Mouse (Mus musculus) heart, postnatal 0 days (tissue): ENCODE measurements around the gene Pygm. TPM values are rescaled to one million over a fixed set of nuclear protein-coding genes. Genes with fewer than 3 reads are reported as not detected.

Experiments used
- ATAC-seq: fragments of 200-750 bp; cut with Nextera tagmentation; 2 replicates; pipeline ENCODE4 v1.8.0; 2017; ENCODE audit warnings: low read depth, moderate number of reproducible peaks, moderate library complexity; ENCODE audit not compliant: insufficient read depth
- DNase-seq: peaks from one replicate; pipeline ENCODE4 v3.0.0-alpha.2; 2016; ENCODE audit warnings: low spot score
- H3K27ac ChIP-seq: fragments of 300-500 bp; sonication (generic); 2 replicates; pipeline ENCODE4 v1.5.1; 2014; ENCODE audit warnings: low read depth, mild to moderate bottlenecking
- H3K27me3 ChIP-seq: fragments of 300-500 bp; sonication (generic); 2 replicates; pipeline ENCODE4 v1.6.1; 2014; ENCODE audit warnings: low read length, mixed read lengths; ENCODE audit not compliant: control insufficient read depth, insufficient read depth
- H3K36me3 ChIP-seq: fragments of 300-500 bp; sonication (generic); replicated peaks from 2 replicates; pipeline ENCODE4 v1.6.1; 2014; ENCODE audit warnings: low read length, mixed read lengths; ENCODE audit not compliant: control insufficient read depth, insufficient read depth
- H3K4me1 ChIP-seq: fragments of 300-500 bp; sonication (generic); 2 replicates; pipeline ENCODE4 v1.6.1; 2014; ENCODE audit warnings: antibody characterized with exemption; ENCODE audit not compliant: control insufficient read depth, insufficient read depth
- H3K4me2 ChIP-seq: fragments of 300-500 bp; sonication (generic); 2 replicates; pipeline ENCODE4 v1.6.1; 2014; ENCODE audit warnings: low read depth, mild to moderate bottlenecking, low read length, moderate library complexity
- H3K4me3 ChIP-seq: fragments of 300-500 bp; sonication (generic); 2 replicates; pipeline ENCODE4 v1.5.1; 2014; ENCODE audit warnings: low read depth, low read length
- H3K9ac ChIP-seq: fragments of 300-500 bp; sonication (generic); replicated peaks from 2 replicates; pipeline ENCODE4 v1.6.1; 2014; ENCODE audit warnings: low read depth, low read length, mixed read lengths
- H3K9me3 ChIP-seq: fragments of 300-500 bp; sonication (generic); replicated peaks from 2 replicates; pipeline ENCODE4 v1.6.1; 2016; ENCODE audit warnings: low read length; ENCODE audit not compliant: control insufficient read depth
- CTCF ChIP-seq: IDR thresholded peaks from 2 replicates; pipeline ENCODE4 v1.5.1; 2016; ENCODE audit warnings: antibody characterized with exemption, control low read depth, low read depth
- EP300 ChIP-seq: IDR thresholded peaks from 2 replicates; pipeline ENCODE4 v1.6.1; 2016; ENCODE audit warnings: antibody characterized with exemption, low read depth
- WGBS: fragments of 180-500 bp; shearing (Covaris S2); extraction: QIAGEN DNeasy Blood & Tissue Kit; methylation state at CpG from one replicate; pipeline ENCODE4 v1.1.7; 2014; 5-methylcytosine and 5-hydroxymethylcytosine counted together
- polyA plus RNA-seq: library from polyadenylated mRNA; unstranded; fragments of >200 nt; fragmentation: Nextera tagmentation; extraction: Ambion mirVana; gene quantifications from 2 replicates; pipeline ENCODE4 v1.2.1, GENCODE M21; 2015
- total RNA-seq: library from RNA; depleted of rRNA; stranded (reverse); fragments of >200 nt; gene quantifications from 2 replicates; pipeline ENCODE4 v1.2.3, GENCODE M21; 2014; ENCODE audit warnings: low replicate concordance

Gene Pygm
- total and polyA plus RNA-seq, 2 experiments from 2014 or later, result 400 to 487 TPM

DNA sequence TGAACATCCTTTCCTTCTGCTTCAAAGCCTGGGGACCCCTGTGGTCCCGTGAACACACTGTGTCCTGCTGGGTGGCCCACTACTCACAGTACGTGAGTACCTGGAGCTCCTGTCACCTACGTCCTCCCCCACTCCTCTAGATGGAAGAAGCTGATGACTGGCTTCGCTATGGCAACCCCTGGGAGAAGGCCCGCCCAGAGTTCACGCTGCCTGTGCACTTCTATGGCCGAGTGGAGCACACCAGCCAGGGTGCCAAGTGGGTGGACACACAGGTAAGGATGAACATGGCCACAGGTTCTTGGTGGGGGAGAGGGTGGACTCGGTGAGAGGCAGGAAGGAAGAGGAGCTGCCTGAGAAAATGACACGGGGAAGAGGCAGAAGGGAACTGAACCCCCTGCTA is 2.0 kb downstream of the Pygm start:
- WGBS, result 59% methylated on average over 9 of the region's 9 CpGs
- Histone ChIP-seq H3K36me3 (peaks cover 41% of the 10 kb centered on the region), H3K4me2 (peak overlapping the region; percentile 67), H3K4me1 (peaks cover 29% of the 10 kb centered on the region), H3K27ac (no peak overlapping the region), H3K9ac (0 out of 2 replicates have a peak overlapping the region, but pooled peaks have one; percentile 23), H3K27me3 (no peaks in the 10 kb centered on the region), H3K4me3 (peak overlapping the region; percentile 52), H3K9me3 (no peaks in the 10 kb centered on the region)
- DNase-seq (no peak), ATAC-seq (no peak)
- no peak for TF ChIP-seq EP300

DNA sequence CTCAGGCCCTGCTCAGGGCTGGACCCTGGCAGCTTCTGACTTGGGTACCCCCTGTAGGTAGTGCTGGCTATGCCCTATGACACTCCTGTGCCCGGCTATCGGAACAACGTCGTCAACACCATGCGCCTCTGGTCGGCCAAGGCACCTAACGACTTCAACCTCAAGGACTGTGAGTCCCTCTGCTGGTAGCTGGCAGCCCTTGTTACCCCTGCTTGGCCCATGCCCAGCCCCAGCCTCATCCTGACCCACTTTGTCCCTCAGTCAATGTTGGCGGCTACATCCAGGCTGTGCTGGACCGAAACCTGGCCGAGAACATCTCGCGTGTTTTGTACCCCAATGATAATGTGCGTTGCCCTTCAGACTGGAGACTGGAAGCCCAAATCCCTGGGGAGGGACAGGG is 3.8 kb downstream of the Pygm start:
- WGBS, result 65% methylated on average over 13 of the region's 13 CpGs
- Histone ChIP-seq H3K36me3 (peaks cover 59% of the 10 kb centered on the region), H3K4me1 (peaks cover 17% of the 10 kb centered on the region), H3K9ac (no peak overlapping the region), H3K27ac (no peak overlapping the region), H3K4me3 (no peak overlapping the region), H3K4me2 (no peak overlapping the region), H3K9me3 (no peaks in the 10 kb centered on the region), H3K27me3 (no peaks in the 10 kb centered on the region)
- ATAC-seq (no peak), DNase-seq (no peak)
- TF ChIP-seq EP300 (no peak), CTCF (peak; percentile 44)

DNA sequence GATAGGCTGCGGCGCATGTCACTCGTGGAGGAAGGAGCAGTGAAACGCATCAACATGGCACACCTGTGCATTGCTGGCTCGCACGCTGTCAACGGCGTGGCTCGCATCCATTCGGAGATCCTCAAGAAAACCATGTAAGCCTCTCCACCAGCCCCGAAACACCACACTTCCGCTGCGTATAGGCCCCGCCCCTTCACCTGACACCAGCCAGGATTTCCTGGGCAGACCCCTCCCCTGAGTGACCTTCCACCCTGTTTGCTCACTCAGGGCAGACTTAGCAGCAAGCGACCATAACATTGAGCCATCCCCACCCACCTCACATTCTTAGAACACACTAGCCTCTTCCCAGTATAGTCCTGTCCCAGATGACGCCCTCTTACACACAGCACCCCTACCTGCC is 5.6 kb downstream of the Pygm start:
- Histone ChIP-seq H3K27ac (no peak overlapping the region), H3K9ac (no peak overlapping the region), H3K4me2 (peak overlapping the region; percentile 8; the same call in 1 of the 2 replicates), H3K4me3 (no peak overlapping the region), H3K27me3 (no peaks in the 10 kb centered on the region), H3K36me3 (peaks cover 74% of the 10 kb centered on the region), H3K4me1 (peaks cover 5% of the 10 kb centered on the region; the same call in 1 of the 2 replicates), H3K9me3 (no peaks in the 10 kb centered on the region)
- 47% methylated on average over 16 of the region's 16 CpGs for WGBS
- no peak for ATAC-seq
- no peak for DNase-seq
- TF ChIP-seq CTCF (no peak), EP300 (no peak)

DNA sequence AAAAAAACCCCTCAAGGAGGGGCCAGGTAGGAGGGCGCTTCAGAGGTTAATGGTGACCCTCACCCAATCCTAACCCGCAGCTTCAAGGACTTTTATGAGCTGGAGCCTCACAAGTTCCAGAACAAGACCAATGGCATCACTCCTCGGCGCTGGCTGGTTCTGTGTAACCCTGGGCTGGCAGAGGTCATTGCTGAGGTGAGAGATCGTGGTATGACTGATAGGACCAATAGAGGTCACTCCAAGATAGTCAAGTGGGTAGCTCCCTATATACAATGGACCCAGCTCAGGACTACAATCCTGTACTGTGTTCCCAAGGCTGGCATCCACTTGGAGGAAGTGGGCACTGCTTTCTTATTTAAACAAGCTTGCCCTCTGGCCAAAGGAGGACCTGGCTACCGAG is 6.1 kb downstream of the Pygm start:
- H3K4me3 ChIP-seq, result no peak overlapping the region
- no peaks in the 10 kb centered on the region for H3K27me3 ChIP-seq
- ATAC-seq (no peak), DNase-seq (no peak)
- no peaks in the 10 kb centered on the region for H3K9me3 ChIP-seq
- H3K9ac ChIP-seq, result no peak overlapping the region
- no peak overlapping the region for H3K27ac ChIP-seq
- H3K4me2 ChIP-seq, result no peak overlapping the region
- TF ChIP-seq EP300, result no peak
- TF ChIP-seq CTCF, result no peak
- 72% methylated on average over 6 of the region's 6 CpGs for WGBS
- peaks cover 74% of the 10 kb centered on the region for H3K36me3 ChIP-seq
- H3K4me1 ChIP-seq, result peaks cover 5% of the 10 kb centered on the region; the same call in 1 of the 2 replicates

DNA sequence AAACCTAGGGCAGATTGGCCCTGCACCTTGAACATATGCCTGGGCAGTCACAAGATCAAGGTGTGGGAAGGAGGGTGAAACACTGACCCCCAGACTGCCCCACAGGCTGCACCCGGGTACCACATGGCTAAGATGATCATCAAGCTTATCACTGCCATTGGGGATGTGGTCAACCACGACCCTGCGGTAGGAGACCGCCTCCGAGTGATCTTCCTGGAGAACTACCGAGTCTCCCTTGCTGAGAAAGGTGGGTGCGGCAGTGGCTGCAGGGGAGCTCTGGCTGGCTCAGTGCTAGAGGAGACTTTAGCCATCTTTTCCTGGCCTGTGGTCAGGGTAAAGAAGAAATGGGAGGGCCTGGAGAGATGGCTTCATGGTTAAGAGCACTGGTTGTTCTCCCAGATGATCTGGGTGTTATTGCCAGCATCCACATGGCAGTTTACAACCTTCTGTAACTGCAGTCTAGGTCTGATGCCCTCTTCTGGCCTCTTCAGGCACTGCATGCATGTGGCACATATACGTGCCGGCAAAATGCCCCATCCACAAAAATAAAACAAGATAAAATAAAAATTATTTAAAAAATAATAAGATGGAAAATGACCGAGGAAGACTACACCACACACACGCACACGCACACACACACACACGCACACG is 8.7 kb downstream of the Pygm start:
- no peaks in the 10 kb centered on the region for H3K27me3 ChIP-seq
- H3K9ac ChIP-seq, result no peak overlapping the region
- 92% methylated on average over 14 of the region's 14 CpGs for WGBS
- H3K27ac ChIP-seq, result no peak overlapping the region
- peak; percentile 40 for TF ChIP-seq CTCF
- TF ChIP-seq EP300, result no peak
- DNase-seq (no peak), ATAC-seq (no peak)
- no peak overlapping the region for H3K4me2 ChIP-seq
- no peaks in the 10 kb centered on the region for H3K4me1 ChIP-seq
- no peak overlapping the region for H3K4me3 ChIP-seq
- H3K9me3 ChIP-seq, result no peaks in the 10 kb centered on the region
- peaks cover 69% of the 10 kb centered on the region for H3K36me3 ChIP-seq

DNA sequence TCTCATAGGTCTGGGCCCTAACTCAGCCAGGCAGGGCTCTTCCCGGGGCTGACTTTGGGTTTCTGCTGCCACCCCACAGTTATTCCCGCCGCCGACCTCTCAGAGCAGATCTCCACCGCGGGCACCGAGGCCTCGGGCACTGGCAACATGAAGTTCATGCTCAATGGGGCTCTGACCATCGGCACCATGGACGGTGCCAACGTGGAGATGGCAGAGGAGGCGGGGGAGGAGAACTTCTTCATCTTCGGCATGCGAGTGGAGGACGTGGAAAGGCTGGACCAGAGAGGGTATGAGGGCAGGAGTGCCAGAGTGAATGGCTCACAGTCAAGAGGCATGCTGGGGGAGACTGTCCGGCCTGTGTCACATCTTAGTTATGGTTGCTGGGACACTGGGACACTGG is 9.4 kb downstream of the Pygm start:
- no peak overlapping the region for H3K27ac ChIP-seq
- H3K36me3 ChIP-seq, result peaks cover 65% of the 10 kb centered on the region
- DNase-seq (no peak), ATAC-seq (no peak)
- TF ChIP-seq EP300, result no peak
- no peak for TF ChIP-seq CTCF
- no peaks in the 10 kb centered on the region for H3K27me3 ChIP-seq
- no peaks in the 10 kb centered on the region for H3K9me3 ChIP-seq
- no peak overlapping the region for H3K9ac ChIP-seq
- no peak overlapping the region for H3K4me2 ChIP-seq
- 88% methylated on average over 16 of the region's 16 CpGs for WGBS
- peaks cover 6% of the 10 kb centered on the region; the same call in 1 of the 2 replicates for H3K4me1 ChIP-seq
- no peak overlapping the region for H3K4me3 ChIP-seq
